In the genomic region with DNA sequence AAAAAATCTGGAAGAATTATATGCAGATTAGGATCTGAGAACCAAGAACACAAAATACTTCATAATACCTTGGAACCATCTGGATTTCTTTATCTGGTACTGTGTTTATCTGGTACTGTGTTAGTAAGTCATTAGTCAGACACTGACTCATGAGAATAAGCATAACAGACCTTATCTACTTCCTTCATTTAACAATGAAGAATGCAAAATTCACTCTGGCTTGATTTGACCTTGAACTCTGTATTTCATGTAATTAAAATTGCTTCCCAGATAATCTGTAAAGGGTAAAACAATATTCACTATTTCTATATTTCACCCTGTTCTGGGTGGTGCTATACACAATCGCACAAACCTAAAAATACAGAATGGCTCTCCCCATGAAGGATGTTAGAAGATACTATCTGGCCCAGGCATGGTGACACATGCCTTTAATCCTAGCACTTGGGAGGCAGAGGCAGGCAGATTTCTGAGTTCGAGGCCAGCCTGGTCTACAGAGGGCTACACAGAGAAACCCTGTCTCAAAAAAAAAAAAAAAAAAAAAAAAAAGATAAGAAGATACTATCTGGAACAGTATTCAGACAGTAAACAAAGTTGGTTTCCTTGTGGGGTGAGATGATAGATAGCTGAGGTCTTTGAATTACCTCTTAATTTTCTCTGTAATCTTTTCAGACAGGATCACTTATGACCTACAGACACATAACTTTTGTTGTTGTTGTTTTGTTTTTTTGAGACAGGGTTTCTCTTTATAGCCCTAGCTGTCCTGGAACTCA, we compare ENCODE assay signal across 8 mouse cellular contexts. TPM values are rescaled to one million over a fixed set of nuclear protein-coding genes. Genes with fewer than 3 reads are reported as not detected.
A peak's percentile ranks its signal among the peaks of the same experiment; 100 is the strongest.
DNase-seq lines count a peak whose midpoint lies in the region; ATAC-seq and TF ChIP-seq lines count a peak whose summit lies in the region.

No protein-coding gene starts in this region.

- no peak for ATAC-seq in embryonic facial prominence, embryonic 15.5 days (ENCODE audit: insufficient number of reproducible peaks, low FRiP score, low TSS enrichment, low read depth)
- ATAC-seq in limb, embryonic 13.5 days (ENCODE audit: low FRiP score, low read depth), result no peak

- H3K9me3 ChIP-seq in embryonic facial prominence, embryonic 15.5 days (replicated peaks), result no peaks in the 10 kb centered on the region
- no peaks in the 10 kb centered on the region for H3K9me3 ChIP-seq in limb, embryonic 13.5 days

- H3K36me3 ChIP-seq in liver, adult 2 months (ENCODE audit: control insufficient read depth, insufficient read depth, low read length), result peaks cover 20% of the 10 kb centered on the region
- peaks cover 22% of the 10 kb centered on the region for H3K36me3 ChIP-seq in embryonic facial prominence, embryonic 15.5 days
- H3K36me3 ChIP-seq in limb, embryonic 13.5 days, result peaks cover 30% of the 10 kb centered on the region
- peaks cover 20% of the 10 kb centered on the region for H3K36me3 ChIP-seq in small intestine, adult 2 months (ENCODE audit: control insufficient read depth, insufficient read depth, low read length)

- H3K27ac ChIP-seq in liver, adult 2 months (replicated peaks; ENCODE audit: insufficient read depth, low read depth, low read length), result no peak overlapping the region
- H3K27ac ChIP-seq in embryonic facial prominence, embryonic 15.5 days (replicated peaks), result no peak overlapping the region
- no peak overlapping the region for H3K27ac ChIP-seq in limb, embryonic 13.5 days
- H3K27ac ChIP-seq in small intestine, adult 2 months (ENCODE audit: insufficient read depth, low read depth, low read length), result peak overlapping the region; percentile 65

- H3K4me2 ChIP-seq in embryonic facial prominence, embryonic 15.5 days (replicated peaks), result peak overlapping the region; percentile 76
- peak overlapping the region; percentile 81 for H3K4me2 ChIP-seq in limb, embryonic 13.5 days (replicated peaks)

- peaks cover 5% of the 10 kb centered on the region; the same call in 1 of the 2 replicates for H3K79me2 ChIP-seq in liver, adult 2 months (ENCODE audit: control insufficient read depth, insufficient read depth, low read length)

- peak overlapping the region; percentile 40; the same call in 1 of the 2 replicates for H3K4me3 ChIP-seq in liver, adult 2 months (ENCODE audit: insufficient read depth, low read depth, low read length)
- H3K4me3 ChIP-seq in embryonic facial prominence, embryonic 15.5 days (replicated peaks), result peak overlapping the region; percentile 94
- H3K4me3 ChIP-seq in limb, embryonic 13.5 days, result peak overlapping the region; percentile 83
- H3K4me3 ChIP-seq in small intestine, adult 2 months (ENCODE audit: low read depth, low read length), result peak overlapping the region; percentile 45; the same call in 1 of the 2 replicates

- TF ChIP-seq POLR2A in liver, adult 2 months (IDR thresholded peaks at IDR 0.05; ENCODE audit: extremely low read depth, insufficient read depth, low read length), result no peak
- TF ChIP-seq POLR2A in small intestine, adult 2 months (IDR thresholded peaks at IDR 0.05; ENCODE audit: low read depth, low read length), result no peak

- 89% methylated on average over 2 of the region's 2 CpGs for WGBS in liver, adult 2 months
- 93% methylated on average over 2 of the region's 2 CpGs for WGBS in embryonic facial prominence, embryonic 15.5 days
- 97% methylated on average over 2 of the region's 2 CpGs for WGBS in limb, embryonic 13.5 days
- WGBS in small intestine, adult 2 months, result 69% methylated on average over 2 of the region's 2 CpGs

- no peak for TF ChIP-seq CTCF in liver, adult 2 months (IDR thresholded peaks at IDR 0.05; ENCODE audit: low read depth, low read length)
- no peak for TF ChIP-seq CTCF in small intestine, adult 2 months (IDR thresholded peaks at IDR 0.05; ENCODE audit: extremely low read depth, insufficient read length, insufficient replicate concordance, low read depth, low read length)

- no peaks in the 10 kb centered on the region for H3K4me1 ChIP-seq in liver, adult 2 months (ENCODE audit: control insufficient read depth, insufficient read depth, low read length)
- peaks cover 9% of the 10 kb centered on the region; the same call in 1 of the 2 replicates for H3K4me1 ChIP-seq in embryonic facial prominence, embryonic 15.5 days
- peaks cover 11% of the 10 kb centered on the region for H3K4me1 ChIP-seq in limb, embryonic 13.5 days
- H3K4me1 ChIP-seq in small intestine, adult 2 months (ENCODE audit: control insufficient read depth, insufficient read depth, insufficient read length, low read length), result peaks cover 8% of the 10 kb centered on the region; the same call in 1 of the 2 replicates

- peak overlapping the region; percentile 47; the same call in 1 of the 2 replicates for H3K9ac ChIP-seq in liver, adult 2 months (ENCODE audit: low read depth, low read length)
- H3K9ac ChIP-seq in embryonic facial prominence, embryonic 15.5 days, result no peak overlapping the region
- H3K9ac ChIP-seq in limb, embryonic 13.5 days, result no peak overlapping the region; the same call in 1 of the 2 replicates

- DNase-seq in liver, adult 2 months (ENCODE audit: extremely low read depth, low read depth, low spot score), result no peak
- DNase-seq in liver, result no peak
- no peak for DNase-seq in cerebellum, adult 11 months
- DNase-seq in frontal cortex, postnatal 14 days (ENCODE audit: low spot score in 2 of 2), result no peak
- DNase-seq in layer of hippocampus, postnatal 25 days (ENCODE audit: extremely low spot score in 1 of 2, low spot score in 1 of 2), result no peak

- H3K27me3 ChIP-seq in liver, adult 2 months (ENCODE audit: control insufficient read depth, insufficient read depth, low read length), result no peaks in the 10 kb centered on the region
- peaks cover 4% of the 10 kb centered on the region; the same call in 1 of the 2 replicates for H3K27me3 ChIP-seq in embryonic facial prominence, embryonic 15.5 days
- peaks cover 15% of the 10 kb centered on the region for H3K27me3 ChIP-seq in limb, embryonic 13.5 days
- no peaks in the 10 kb centered on the region for H3K27me3 ChIP-seq in small intestine, adult 2 months (ENCODE audit: control insufficient read depth, insufficient read depth, low read length)

RNA-seq across cellular contexts. Expression of gene 2610507B11Rik, which starts 0.9 kb away (rescaled TPM):
- 66.7 and 68.6 TPM in 2 replicates for total RNA-seq in liver, adult 2 months (2014; rRNA removed)
- 42.5 and 43.6 TPM in 2 replicates for polyA plus RNA-seq in liver, adult 2 months (2012; rRNA removed)
- polyA plus RNA-seq in embryonic facial prominence, embryonic 15.5 days (2015; fragmentation: Nextera tagmentation; extraction: Ambion mirVana), result 63.8 and 74.0 TPM in 2 replicates
- polyA plus RNA-seq in limb, embryonic 13.5 days (2015; fragmentation: Nextera tagmentation; extraction: Ambion mirVana), result 74.7 and 76.1 TPM in 2 replicates
- 38.2 and 51.7 TPM in 2 replicates for polyA plus RNA-seq in small intestine, adult 2 months (2012; rRNA removed)
- 100 to 1,000 TPM; 193 to 209 TPM for total RNA-seq in layer of hippocampus, postnatal 25 days (2021)

RNA-seq across cellular contexts. Expression of gene Supt6, which starts 14.9 kb away (rescaled TPM):
- 11.0 and 13.0 TPM in 2 replicates for total RNA-seq in liver, adult 2 months (2014; rRNA removed)
- polyA plus RNA-seq in liver, adult 2 months (2012; rRNA removed), result 8.0 and 8.9 TPM in 2 replicates
- polyA plus RNA-seq in embryonic facial prominence, embryonic 15.5 days (2015; fragmentation: Nextera tagmentation; extraction: Ambion mirVana), result 27.8 and 28.5 TPM in 2 replicates
- polyA plus RNA-seq in limb, embryonic 13.5 days (2015; fragmentation: Nextera tagmentation; extraction: Ambion mirVana), result 29.4 and 33.2 TPM in 2 replicates
- 19.2 and 28.5 TPM in 2 replicates for polyA plus RNA-seq in small intestine, adult 2 months (2012; rRNA removed)
- 100 to 1,000 TPM; 110 to 123 TPM for total RNA-seq in layer of hippocampus, postnatal 25 days (2021)

RNA-seq across cellular contexts. Expression of gene Sdf2, which starts 15.1 kb away (rescaled TPM):
- total RNA-seq in liver, adult 2 months (2014; rRNA removed), result 45.5 and 48.1 TPM in 2 replicates
- polyA plus RNA-seq in liver, adult 2 months (2012; rRNA removed), result 63.9 and 70.1 TPM in 2 replicates
- 95.5 and 105 TPM in 2 replicates for polyA plus RNA-seq in embryonic facial prominence, embryonic 15.5 days (2015; fragmentation: Nextera tagmentation; extraction: Ambion mirVana)
- polyA plus RNA-seq in limb, embryonic 13.5 days (2015; fragmentation: Nextera tagmentation; extraction: Ambion mirVana), result 78.9 and 81.2 TPM in 2 replicates
- polyA plus RNA-seq in small intestine, adult 2 months (2012; rRNA removed), result 91.3 and 125 TPM in 2 replicates
- 10 to 100 TPM; 61.1 to 69.4 TPM for total RNA-seq in layer of hippocampus, postnatal 25 days (2021)

RNA-seq across cellular contexts. Expression of gene BC030499, which starts 30.0 kb away (rescaled TPM):
- 0.18 and 0.27 TPM in 2 replicates for total RNA-seq in liver, adult 2 months (2014; rRNA removed)
- 0.11 and 0.13 TPM in 2 replicates for polyA plus RNA-seq in liver, adult 2 months (2012; rRNA removed)
- polyA plus RNA-seq in embryonic facial prominence, embryonic 15.5 days (2015; fragmentation: Nextera tagmentation; extraction: Ambion mirVana), result 0.29 TPM in 2 replicates
- polyA plus RNA-seq in limb, embryonic 13.5 days (2015; fragmentation: Nextera tagmentation; extraction: Ambion mirVana), result 0.11 and 0.56 TPM in 2 replicates
- 0.14 and 0.18 TPM in 2 replicates for polyA plus RNA-seq in small intestine, adult 2 months (2012; rRNA removed)
- 1 to 10 TPM; 4.0 to 5.6 TPM for total RNA-seq in layer of hippocampus, postnatal 25 days (2021)

RNA-seq across cellular contexts. Expression of gene Spag5, which starts 40.7 kb away (rescaled TPM):
- 0.54 and 0.83 TPM in 2 replicates for total RNA-seq in liver, adult 2 months (2014; rRNA removed)
- polyA plus RNA-seq in liver, adult 2 months (2012; rRNA removed), result 0.15 and 0.19 TPM in 2 replicates
- polyA plus RNA-seq in embryonic facial prominence, embryonic 15.5 days (2015; fragmentation: Nextera tagmentation; extraction: Ambion mirVana), result 29.2 and 30.3 TPM in 2 replicates
- 39.6 and 45.8 TPM in 2 replicates for polyA plus RNA-seq in limb, embryonic 13.5 days (2015; fragmentation: Nextera tagmentation; extraction: Ambion mirVana)
- polyA plus RNA-seq in small intestine, adult 2 months (2012; rRNA removed), result 5.1 and 7.5 TPM in 2 replicates
- 1 to 10 TPM; 4.2 to 4.6 TPM for total RNA-seq in layer of hippocampus, postnatal 25 days (2021)

Comparison
In these comparisons a context has a peak if more than half of its experiments do, and no peak if none do; other contexts are left out.
1. H3K4me3 ChIP-seq: peak in every context shown above with its lines; median percentile 94 in embryonic facial prominence, embryonic 15.5 days; 83 in limb, embryonic 13.5 days; 45 in small intestine, adult 2 months; 40 in liver, adult 2 months.